Mouse (Mus musculus) naive thymus-derived CD4-positive, alpha-beta T cell, adult 2 months (primary cell): ENCODE measurements around the gene Ppp2r3c.
"Not testable (repeated sequence)": the region's sequence is repeated elsewhere in the genome, so short reads cannot be mapped to it uniquely, and the experiment has no call there.

Experiments used
- DNase-seq: peaks from one replicate; pipeline ENCODE4 v3.0.0-alpha.2; 2011; ENCODE audit warnings: low read depth

Ppp2r3c gene

DNA sequence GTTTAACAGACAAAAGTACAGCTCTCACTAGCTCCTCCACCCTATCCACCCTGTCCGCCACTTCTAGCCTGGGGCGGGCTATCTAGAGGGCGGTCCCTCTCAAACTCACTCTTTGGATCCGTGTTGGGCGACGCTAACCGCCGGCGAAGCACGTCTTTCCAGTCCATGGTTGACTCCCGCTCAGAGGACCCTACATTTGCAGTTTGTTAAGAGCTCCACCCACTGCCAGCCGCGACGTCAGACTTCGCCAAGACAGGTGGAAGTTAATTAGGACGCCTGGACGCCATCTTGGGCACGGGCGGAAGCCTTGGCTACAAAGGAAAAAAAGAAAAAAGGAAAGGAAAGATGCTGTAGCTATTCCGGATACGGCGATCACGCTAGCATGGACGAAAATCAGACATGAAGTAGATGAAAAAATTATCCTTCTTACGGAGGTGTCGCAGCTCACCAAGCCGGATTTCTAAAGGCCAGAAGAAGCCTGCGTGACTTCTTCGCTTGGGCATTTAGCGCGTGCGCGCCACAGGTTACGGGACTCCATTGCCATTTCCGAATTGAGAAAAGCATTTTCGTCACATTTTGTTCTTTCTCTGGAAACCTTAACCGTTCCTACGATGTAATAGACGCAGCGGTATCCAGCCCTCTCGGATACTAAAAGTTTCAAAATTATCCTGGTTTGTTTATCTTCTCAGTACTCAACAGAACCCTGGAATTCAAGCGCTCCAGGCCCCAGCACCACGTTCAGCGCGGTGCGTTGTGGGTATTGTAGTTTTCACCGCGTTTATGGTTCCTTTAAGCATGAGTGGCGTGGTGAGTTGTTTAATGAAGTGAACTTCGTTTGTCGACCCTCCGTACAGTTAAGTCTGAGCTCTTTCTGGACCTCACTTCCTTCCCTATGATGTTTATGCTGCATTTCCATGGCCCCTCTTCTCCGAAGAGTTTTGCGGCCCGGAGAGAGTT lies at the start of gene Ppp2r3c:
Gene Ppp2r3c, minus strand, starts transcription at position 514 of the 957 bp plus-strand sequence.
- DNase-seq, result peak; percentile 95

DNA sequence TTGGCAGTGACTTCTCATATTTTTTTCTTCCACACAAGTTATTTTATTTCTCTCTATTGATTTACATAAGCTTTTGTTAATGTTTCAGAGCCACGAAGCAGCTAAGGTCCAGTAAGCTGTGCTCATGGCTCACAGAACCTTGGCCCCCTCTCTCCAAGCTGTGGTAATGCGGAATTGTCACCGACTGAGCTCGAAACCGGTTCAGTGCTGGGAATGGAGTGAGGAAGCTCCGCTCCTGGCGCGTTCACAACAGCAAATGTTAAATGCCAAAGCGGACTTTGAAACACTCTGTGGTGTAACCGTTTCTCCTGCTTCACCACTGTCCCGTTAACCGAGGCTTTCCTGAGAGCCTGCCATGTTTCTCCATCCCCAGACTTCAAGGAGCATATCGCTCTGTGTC lies 41.8 kb upstream of the Ppp2r3c start:
- DNase-seq, result no peak

DNA sequence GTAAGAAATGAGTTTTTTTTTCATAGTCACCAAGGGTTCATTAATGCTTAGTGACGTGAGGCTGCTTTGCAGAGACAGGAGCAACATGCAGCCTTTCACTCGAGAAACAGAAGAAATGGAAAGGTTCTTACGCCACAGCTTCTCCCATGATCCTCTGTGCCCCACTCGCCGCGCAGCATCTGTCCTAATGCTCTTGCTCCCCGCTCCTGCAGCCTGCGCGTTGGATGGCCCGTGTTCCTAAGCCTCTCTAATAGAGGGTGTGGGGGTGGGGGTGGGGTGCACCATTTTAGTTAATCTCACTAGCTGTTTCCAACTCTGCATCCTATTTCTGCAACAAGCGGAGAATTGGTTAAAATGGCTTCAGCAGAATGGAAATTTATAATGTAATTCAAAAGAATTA lies 41.2 kb upstream of the Ppp2r3c start:
- DNase-seq, result no peak

DNA sequence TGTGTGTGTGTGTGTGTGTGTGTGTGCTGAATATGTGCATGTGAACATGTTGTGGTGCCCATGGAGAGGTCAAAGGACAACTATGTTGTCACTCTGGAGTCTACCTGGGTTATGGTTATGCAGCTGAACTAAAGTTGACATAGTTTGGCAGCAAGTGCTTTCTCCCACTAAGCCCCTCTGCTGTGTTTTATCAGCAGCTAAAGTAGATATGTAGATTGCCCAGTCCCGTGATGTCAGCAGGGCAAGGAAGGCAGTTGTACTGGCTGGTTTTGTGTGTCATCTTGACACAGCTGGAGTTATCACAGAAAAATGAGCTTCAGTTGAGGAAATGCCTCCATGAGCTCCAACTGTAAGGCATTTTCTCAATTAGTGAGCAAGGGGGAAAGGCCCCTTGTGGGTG lies 40.2 kb upstream of the Ppp2r3c start:
- not testable (repeated sequence) for DNase-seq

DNA sequence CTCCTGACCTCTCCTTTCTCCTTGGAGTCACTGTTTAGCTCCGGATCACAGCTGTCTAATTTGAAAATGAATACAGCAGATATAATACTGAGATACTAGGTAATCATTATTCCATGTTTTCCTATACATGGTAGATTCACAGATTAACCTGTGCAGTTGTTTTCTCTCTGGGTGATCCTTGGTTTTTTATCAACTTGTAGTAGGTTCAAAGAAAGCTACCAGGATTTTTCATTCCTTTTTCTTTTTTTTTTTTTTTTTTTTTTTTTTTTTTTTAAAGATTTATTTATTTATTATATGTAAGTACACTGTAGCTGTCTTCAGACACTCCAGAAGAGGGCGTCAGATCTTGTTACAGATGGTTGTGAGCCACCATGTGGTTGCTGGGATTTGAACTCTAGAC lies 35.7 kb upstream of the Ppp2r3c start:
- DNase-seq, result not testable (repeated sequence)

DNA sequence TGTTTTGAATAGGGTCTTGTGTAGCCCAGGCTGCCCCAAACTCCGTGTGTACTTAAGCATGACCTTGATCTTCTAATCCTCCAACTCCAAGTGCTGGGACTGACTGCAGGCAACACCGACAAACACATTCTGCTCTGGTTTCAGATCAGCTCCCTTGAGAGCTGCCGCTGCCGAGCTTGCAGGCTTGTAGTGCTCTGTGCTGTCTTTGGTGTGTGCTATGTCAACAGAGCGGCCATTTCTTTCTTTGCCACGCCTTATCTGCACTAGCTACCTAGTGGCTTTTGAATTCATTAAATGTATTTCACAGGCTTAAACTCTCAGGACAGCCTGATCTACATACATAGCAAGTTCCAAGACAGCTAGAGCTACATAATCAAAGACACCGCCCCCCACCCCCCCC lies 30.9 kb upstream of the Ppp2r3c start:
- DNase-seq, result no peak

DNA sequence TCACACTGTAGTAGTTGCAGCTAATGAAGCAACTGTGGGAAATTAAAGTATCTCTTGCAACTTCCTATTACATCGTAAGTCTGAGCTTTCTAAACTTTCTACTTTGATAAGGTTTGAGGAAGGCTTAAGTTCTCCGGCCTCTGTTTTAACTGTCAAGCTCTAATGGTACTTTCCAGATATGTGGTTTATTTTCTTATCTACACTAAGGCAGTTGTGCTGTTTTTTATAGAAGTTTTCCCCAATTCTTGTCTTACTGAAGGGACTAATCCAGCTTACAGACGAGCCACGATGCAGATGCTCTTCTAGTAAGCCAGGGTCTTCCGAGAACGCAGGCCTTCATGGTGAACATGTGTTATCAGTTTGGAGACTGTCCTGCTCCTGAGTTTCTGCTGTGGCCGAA lies 26.6 kb upstream of the Ppp2r3c start:
- no peak for DNase-seq

DNA sequence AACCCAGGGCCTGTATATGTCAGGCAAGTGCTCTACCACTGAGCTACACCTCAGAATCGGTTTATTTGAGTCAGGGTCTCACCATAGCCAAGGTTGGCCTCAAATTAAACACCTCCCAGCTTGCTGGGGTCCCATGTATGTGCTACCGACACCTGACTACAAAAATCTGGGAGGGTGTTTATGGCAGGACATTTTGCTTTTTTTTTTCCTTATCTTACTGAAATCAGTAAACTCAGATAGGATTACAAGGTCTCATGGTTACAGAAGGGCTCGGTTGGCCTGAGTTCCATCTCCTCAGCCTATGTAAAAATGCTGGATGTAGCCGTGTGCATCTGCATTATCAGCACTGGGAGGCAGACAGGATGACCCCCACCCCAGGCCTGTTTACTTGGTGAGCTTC lies 26.0 kb upstream of the Ppp2r3c start:
- no peak for DNase-seq

DNA sequence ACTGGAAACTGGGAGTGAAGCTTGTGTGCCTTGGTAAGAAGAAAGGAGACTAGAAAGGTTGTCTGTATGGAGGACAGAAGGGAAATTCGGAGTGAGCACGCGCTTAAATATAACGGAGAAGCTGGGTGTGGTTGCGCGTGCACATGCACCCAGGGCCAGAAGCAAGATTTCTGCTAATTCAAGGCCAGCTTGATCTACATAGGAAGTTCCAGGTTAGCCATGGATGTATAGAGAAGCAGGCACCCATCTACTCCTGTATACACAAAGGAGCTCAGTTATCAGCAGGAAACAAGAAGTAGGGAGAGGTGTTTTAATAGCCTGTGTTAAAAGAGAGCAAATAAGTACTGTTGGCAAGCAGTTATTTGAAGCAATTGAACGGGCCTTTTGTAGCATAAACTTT lies 22.9 kb upstream of the Ppp2r3c start:
- DNase-seq, result no peak

DNA sequence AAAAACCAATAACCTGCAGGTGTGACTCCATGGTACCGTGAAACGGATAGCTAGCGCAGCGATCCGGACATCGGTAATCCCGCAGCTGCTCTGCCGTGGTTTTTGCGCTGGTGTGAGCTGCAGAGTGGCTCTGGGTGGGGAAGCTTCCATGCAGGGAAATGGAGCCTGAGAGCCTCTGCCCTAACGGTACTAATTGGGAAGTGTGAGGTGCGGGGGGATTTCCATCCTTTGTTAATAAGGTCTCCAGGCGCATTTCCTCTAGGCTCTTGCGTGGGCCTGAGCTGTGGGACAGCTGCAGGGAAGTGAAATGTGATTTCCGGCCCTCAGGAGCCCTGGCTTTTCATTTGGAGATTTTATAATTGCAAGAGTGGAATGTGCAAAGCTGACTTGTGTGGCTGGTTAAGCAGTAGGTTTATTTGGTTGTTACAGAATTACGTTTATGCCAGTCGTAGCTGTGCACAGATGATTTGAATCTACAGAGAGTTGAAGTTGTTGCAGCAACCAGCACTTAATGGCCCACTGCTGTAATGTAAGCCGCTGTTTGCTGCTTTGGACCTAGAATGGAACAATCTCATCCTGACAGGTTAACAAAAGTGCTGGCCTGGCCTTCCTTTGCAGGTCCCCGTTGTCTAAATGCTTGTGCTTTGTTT lies 19.0 kb upstream of the Ppp2r3c start:
- no peak for DNase-seq

DNA sequence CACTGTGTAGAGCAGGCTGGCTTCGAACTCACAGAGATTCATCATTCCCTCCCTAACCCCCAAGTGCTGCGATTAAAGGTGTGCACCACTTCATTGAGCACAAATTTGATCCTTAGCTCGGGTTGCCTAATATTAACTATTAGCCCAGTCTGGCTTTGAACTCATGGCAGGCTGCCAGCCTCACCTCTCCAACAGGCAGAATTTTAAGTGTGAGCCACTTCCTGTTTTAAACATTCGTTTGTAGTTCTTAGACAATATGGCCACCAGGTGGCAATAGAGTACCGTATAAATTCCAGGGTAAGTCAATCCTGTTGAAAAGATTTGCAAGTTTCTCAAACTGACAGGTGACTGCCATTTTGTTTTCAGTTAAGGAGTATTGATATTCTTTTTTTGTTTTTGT lies 12.4 kb upstream of the Ppp2r3c start:
- peak; percentile 95 for DNase-seq

DNA sequence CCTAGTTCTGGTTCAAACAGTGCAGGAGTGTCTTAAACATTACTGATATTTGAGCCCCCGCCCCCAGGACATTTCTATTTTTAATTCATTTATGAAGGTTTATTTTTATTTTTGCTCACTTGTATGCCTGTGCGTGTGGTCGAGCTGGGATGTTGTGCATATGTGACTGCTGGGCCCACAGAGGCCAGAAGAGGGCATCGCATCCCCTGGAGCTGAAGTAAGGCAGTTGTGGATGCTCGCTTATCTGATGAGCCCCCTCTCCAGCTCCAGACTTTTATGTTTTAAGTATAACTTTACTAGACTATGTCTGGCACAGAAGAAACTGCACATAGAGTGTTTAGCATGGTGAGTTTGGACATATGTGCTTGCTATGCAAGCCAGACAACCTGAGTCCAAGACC lies 11.1 kb upstream of the Ppp2r3c start:
- DNase-seq, result no peak

DNA sequence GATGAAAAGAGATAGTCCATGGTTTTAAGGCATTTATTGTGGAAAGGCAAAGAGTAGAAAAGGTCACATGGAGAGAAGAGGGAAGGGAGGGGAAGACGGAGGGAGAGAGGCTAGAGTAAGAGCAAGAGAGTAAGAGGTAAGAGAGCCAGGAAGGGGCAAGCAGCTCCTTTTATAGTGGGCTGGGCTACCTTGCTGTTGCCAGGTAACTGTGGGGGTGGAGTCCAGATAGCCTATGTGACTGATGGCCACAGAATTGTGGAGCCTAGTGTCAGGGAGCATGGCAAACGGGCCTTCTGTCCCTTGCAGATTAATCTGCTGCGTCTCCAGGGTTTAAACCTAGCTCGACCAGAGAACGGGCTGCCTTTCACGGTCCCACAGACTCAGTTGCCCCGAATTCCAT lies 9.0 kb upstream of the Ppp2r3c start:
- no peak for DNase-seq

DNA sequence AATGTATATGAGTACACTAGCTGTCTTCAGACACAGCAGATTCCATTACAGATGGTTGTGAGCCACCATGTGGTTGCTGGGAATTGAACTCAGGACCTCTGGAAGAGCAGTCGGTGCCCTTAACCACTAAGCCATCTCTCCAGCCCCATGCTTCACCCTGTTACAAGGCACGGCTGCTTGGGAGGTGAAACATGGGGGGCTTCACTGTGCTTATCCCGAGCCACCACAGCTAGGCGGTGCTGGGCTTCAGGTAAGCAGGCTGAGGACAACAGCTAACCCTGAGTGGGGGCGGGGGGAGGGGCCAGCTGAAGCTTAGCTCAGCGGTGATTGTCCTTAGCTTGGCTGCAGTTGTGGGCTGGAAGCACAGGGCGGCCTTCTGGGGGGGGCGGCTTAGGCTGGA lies 6.7 kb upstream of the Ppp2r3c start:
- DNase-seq, result no peak

DNA sequence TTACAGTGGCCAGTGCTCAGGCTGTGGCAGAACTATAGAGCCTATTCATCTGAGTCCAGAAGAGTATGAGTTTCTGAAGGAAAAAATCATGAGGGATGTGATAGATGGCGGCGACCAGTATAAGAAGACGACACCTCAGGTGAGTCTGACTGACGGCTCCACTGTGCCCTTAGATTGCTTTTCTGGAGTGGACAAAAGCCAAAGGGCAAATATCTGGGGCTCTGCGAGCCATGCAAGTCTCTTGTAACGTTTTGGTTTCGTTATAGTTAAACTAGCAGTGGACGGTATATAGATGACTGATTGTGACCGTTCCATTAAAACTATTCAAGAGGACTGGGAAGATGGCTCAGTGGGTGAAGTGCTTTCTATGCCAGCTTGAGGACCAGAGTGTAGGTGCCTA lies 5.9 kb upstream of the Ppp2r3c start:
- no peak for DNase-seq

DNA sequence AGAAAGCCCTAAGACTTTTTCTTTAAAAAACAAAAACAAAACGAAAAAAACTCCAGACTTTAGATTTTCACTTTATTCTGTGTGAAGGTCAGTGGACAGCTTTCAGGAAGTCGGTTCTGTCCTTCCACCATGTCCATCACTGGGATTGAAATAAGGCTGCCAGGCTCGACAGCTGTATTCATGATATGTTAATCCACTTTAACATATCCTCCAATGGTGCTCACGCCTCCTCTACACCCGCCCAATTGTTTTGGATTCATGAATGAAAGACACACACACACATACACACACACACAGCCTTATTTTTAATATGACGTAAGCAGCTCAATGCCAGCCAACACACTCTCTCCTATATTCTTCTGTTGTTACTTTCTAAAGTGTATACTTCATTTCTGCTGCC lies 4.8 kb upstream of the Ppp2r3c start:
- no peak for DNase-seq

DNA sequence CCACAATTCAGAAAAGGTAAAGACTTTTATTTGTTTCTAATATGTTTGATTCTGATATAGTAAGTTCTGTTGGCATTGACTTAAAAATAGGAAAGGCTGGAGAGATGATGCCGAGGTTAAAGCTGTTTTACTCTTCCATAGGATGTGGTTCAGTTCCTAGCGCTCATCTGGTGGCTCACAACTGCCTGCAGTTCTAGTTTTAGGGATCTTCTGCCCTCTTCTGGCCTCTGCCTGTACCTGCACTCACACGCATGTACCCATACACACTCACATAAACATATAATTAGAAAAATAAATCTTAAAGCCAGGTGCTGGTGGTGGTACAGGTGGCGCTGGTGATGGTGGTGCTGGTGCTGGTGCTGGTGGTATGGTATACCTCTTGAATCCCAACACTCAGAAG lies 3.6 kb upstream of the Ppp2r3c start:
- no peak for DNase-seq

DNA sequence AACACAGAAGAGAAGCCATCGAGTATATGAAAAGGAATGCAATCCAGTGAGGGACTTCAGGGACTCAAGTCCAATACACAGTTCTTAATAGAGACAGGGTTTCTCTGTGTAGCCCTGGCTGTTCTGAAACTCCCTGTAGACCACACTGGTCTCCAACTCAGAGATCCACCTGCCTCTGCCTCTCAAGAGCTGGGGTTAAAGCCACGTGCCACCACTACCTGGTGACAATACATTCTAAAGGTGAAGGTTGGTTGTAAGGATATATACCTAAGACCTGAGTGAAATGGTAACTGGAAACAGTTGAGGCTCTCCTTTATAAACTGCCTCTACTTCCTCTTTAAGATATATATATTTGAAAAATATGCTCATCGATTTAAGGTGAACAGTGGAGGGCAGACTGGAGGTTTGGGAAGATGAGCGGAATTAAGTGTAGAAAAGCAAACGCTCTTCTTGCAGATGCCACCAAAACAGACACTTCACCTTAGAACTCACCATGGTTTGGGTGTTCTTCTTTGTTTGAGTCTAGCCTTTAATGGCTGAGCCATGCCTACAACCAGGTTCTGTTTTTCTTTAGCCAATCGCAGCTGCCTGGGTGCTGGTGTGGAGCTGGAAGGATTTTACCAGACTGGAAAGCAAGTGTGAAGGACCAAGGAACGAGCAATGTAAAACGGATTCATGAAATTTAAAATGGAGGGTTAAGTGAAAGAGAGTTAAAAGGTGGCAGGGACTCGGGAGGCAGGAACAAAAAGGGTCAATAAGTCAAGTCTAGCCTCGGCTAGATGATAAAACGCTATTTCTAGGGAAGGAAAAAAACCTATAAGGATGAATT lies 1.1 kb downstream of the Ppp2r3c start:
- peak; percentile 48 for DNase-seq

DNA sequence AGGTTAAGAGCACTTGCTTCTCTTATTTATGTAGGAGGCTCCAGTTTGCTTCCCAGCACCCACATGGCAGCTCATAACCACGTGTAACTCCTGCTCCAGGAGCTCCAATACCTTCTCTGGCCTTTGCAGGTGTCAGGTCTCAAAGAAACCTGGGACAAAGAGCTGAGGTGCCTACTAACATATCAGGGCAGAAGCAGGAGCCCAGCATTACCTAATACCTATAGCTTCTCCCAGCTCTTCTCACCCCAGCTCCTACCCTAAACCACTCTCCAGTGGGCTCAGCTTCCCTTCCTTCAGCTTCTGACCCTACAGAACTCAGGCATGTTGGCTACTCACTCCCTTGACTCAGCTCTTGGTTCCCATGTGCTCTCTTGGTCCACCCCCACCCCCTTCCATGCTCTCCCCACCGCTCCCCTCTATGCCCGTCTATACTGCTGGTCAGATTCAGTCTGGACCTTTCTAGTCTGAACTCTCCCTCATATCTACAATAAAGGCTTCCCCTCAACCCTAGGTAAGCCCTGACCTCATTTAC lies 1.9 kb downstream of the Ppp2r3c start:
- no peak for DNase-seq

DNA sequence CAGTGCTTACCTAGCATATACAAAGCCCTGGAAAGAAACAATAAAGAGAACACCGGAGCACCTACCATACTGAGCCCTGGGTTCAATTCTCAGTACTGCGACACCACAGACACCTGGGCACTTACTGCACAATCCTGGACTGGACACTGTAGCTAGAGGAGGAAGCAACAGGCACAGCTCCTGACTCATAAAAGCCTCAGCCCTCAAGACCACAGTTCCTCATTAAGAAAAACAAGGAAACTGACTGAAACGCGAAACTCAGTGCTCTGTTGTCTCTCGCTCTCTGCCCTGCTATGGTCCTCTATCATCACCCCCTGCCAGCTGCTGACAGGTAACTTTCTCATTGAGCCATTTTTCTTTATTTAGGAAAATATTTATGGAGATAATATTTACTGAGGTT lies 3.5 kb downstream of the Ppp2r3c start, which contains the start of gene 1110008L16Rik:
Gene 1110008L16Rik, plus strand, starts transcription at position 242 of the 400 bp plus-strand sequence.
- DNase-seq, result no peak

DNA sequence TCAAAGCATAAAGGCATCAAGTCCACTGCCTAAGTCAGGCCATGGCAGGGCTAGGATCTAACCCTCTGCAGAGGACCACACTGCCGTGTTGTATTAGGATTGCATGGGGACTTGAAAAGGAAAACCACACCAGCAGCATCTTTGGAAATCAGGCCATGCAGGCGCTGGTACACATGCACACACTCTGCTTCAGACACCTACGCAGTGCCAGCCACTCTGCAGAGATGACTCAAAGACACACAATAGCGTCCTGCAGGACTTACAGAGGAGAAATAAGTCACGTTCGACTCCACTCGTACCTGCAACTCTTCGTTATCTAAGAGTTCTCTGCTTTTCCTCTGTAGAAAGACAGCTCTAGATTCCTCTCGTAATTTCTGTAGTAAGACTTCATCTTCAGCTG lies 4.7 kb downstream of the Ppp2r3c start:
- no peak for DNase-seq

DNA sequence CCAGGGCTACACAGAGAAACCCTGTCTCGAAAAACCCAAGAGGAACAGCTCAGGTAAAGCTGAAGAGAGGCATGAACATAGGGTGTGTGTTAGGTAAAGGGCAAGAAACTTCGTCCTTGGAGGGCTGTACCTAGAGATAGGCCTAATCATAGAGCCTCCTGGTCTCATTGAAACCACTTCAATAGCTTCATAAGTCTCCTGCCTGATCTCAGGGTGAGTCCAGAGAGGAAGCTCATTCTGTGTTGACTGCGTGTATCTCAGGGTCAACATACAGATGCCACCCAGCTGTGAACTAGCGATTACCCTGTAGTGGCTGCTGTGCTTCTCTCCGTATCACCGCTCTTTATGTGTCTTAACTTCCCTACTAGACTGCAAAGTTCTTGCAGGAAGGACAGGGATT lies 25.2 kb downstream of the Ppp2r3c start:
- DNase-seq, result not testable (repeated sequence)
